Mouse (Mus musculus): ENCODE results near the gene Lrmda.

The Lrmda gene

GRCm38 (mm10) chr14:22930488-22931046 lies 911.1 kb downstream of the Lrmda start:
- DNase-seq (ENCODE audit: low spot score in 2 of 2) = no peak

DNA sequence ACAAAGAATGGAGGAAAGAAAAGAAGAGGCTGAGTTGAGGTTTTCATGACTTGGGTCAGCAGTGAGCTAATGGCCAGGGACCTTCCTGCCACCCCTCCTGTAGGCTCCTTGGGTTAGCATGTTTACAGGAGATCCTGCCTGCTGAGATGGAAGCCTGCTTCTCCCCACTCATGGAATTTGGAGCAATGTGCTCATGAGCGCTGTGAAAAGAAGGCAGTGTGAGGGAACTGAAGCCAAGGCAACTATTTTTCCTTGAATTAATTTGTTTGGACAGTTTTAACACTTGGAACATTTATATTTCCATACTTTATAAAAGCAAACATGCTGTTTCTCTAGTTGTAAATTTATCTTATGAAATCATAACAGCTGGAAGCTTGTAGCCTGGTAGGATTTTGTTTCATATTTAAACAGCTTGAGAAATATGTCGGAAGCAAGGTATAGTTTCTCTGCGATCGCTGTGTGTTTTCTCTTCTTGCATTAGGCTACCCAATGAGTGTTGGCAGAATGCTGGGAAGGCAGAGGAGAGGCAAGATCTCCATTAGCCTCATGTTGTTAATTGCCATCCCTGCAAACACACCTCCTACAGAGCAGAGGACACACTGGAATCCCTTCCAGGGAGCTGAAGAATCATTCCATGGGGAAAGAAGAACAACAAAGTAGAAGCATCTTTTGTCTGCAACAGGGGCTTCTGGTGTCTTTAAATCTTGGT lies 911.8 kb downstream of the Lrmda start:
- no peak for DNase-seq (ENCODE audit: low spot score in 2 of 2)

DNA sequence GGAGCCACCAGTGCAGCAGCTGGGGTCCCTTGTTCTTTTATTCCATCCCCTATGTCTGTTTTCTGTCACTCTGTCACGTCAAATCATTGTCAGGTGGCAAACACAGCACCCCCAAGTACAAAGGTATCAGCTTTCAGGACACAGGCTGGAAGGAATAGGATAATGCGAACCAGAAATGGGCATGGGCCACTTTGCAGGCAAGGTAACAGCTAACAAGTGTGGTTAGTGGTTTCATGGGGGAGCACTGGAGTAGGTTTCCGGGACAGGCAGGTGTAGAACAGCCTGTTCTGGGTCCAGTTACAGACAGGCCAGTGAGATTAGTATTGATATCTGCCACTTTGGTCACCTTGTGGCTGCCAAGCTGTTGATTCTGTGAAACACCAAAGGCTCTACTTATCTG lies 917.2 kb downstream of the Lrmda start:
- no peak for DNase-seq (ENCODE audit: low spot score in 2 of 2)

GRCm38 (mm10) chr14:22940576-22940975 lies 921.1 kb downstream of the Lrmda start:
- no peak for DNase-seq (ENCODE audit: low spot score in 2 of 2)

GRCm38 (mm10) chr14:22942569-22942968 lies 923.1 kb downstream of the Lrmda start:
- no peak for DNase-seq (ENCODE audit: low spot score in 2 of 2)

DNA sequence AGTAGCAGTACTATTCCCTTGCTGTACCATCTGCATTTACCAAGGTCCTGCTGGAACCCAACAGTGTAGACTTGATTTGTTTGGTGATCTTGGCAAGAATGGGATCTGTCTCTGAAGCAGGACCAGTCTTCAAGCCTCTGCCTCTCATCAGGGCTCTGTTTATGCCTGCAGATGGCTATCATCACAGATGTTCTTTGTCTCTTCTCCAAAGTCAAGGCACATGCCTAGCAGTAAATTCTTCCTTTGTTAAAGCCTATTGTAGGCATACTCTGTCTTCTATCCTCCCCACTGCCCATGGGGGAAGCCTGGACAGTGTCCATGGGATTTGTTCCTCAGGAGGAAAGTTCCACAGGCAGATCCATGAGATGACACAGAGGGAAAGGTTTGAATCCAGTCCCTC lies 930.0 kb downstream of the Lrmda start:
- DNase-seq (ENCODE audit: low spot score in 2 of 2) = no peak

DNA sequence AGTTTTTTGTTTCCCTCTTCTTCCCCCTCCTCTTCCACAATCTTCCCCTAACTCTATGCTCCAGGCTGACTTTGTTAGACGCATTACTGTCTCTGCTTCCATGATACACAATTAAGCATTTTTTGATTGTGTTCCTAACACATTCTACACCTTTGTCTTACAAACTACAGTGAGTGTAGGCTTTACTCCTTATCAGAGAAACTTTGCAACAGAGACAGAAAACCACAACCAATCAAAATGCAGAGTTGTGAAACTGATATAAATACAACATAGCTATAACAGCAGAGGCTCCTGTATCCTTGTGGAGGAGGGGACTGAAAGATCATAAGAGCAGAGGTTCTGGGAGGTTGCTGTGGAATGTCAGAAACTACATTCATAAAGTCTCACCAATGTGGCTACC lies 933.5 kb downstream of the Lrmda start:
- no peak for DNase-seq (ENCODE audit: low spot score in 2 of 2)

GRCm38 (mm10) chr14:22960166-22960565 lies 940.7 kb downstream of the Lrmda start:
- no peak for DNase-seq (ENCODE audit: low spot score in 2 of 2)

GRCm38 (mm10) chr14:22964796-22965660 lies 945.5 kb downstream of the Lrmda start:
- no peak for DNase-seq (ENCODE audit: low spot score in 2 of 2)

GRCm38 (mm10) chr14:22968705-22969104 lies 949.2 kb downstream of the Lrmda start:
- DNase-seq (ENCODE audit: low spot score in 2 of 2) = no peak

- no peak for DNase-seq (ENCODE audit: low spot score in 2 of 2)
Measured at GRCm38 (mm10) chr14:22986736-22987135, 967.2 kb downstream of the Lrmda start.

DNA sequence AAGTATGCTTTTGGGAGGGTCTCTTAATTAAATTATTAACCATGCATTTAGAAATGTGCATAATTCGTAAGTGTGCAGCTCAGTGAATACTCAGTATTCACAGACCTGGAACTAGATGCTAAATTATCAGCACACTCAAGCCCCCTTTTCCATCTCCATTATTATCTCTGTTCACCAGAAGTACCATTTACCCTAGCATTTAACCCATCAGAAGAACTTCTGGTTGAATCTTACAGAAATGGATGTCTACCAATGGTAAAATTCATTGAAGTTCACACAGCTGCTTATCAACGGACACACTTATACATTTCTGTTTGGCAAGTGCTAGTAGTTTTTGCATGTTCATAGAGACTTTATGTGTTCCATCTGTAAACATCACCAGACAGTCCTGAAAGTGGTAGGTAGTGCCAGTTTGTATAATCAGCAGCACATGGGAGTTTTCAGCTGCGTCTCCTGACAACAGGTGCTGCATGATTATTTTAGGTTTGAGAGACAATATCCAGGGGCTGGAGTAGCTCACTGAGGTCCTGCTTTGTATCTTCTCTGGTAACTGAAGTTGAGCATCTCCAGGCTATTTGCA lies 968.7 kb downstream of the Lrmda start:
- DNase-seq (ENCODE audit: low spot score in 2 of 2) = no peak

DNA sequence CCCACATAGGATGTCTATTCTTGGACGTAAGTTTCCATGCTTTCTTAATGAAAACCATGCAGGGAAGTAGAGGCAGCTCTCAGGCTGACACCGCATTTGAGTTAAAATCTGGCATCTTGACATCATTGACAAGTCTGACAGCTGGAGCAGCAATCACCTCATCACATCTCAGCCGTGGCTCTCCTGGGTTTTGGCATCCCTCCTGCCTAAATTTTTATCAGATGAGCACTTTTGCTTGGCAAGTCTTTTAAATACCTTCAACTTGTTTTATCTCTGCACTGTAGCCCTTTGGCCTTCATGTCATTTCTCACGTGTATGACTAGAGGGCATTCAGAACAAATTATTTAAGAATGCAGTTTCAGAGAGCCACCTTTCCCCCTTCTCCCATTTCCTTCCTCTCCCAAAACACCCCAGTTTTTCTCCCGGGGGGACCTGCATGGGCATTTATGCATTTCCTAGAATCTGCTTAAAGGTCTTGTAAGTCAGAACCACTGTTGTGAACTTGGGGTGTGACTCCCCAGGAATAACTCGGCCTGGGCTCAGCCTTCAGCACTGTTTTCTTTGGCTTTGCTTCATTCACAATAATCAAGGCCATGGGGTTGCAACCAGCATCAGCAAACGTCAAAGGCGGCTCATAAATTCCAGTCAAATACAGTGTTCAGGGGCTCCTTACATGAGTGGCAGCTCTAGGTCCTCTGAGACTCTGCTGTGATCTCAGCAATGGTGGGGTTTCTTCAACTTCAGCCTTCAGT lies 975.8 kb downstream of the Lrmda start:
- no peak for DNase-seq (ENCODE audit: low spot score in 2 of 2)

DNA sequence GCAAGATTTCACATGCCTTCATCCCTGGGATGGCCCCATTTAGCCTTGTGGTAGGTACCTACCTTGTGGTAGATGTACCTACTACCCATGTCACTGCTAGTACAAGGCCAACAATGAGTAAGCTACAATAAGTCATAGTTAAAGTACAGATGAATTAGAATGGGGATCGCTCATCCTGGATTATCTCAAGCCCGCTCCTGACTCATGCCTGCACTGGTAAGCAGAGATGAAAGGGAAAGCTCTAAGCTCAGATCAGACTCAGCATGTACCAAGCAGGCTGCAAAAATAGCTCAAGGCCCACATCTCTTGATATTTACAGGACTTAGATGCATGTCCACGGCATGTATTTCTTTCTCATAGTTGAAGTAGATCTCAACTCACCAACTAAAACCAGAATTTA lies 979.4 kb downstream of the Lrmda start:
- DNase-seq (ENCODE audit: low spot score in 2 of 2) = no peak

GRCm38 (mm10) chr14:23011989-23012388 lies 992.5 kb downstream of the Lrmda start:
- DNase-seq (ENCODE audit: low spot score in 2 of 2) = no peak

DNA sequence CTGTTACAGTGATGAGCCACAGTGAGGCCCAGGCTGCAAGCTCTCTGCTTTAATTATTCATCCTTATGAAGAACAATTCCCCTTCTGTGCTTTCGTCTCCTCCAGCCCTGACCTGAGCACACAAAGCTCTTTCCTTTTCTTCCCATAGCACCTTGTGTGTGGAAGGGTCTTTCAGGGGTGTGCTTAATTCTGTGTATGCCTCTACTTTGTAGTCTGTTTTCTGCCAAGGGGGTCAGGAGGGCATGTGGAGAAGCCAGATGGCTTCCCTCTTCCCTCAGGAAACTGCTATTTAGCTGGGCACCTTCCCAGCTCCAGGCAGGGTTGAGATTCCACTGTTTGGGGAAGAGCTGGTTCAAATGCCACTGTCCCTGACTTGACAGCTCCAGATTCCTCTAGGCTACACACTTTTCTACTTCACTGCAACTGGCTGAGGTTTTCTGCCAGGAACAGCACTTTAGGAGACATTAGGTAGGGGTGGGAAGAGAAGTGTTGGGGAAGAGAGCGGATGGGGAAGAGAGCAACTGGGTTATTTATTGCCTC lies 995.3 kb downstream of the Lrmda start:
- no peak for DNase-seq (ENCODE audit: low spot score in 2 of 2)

DNA sequence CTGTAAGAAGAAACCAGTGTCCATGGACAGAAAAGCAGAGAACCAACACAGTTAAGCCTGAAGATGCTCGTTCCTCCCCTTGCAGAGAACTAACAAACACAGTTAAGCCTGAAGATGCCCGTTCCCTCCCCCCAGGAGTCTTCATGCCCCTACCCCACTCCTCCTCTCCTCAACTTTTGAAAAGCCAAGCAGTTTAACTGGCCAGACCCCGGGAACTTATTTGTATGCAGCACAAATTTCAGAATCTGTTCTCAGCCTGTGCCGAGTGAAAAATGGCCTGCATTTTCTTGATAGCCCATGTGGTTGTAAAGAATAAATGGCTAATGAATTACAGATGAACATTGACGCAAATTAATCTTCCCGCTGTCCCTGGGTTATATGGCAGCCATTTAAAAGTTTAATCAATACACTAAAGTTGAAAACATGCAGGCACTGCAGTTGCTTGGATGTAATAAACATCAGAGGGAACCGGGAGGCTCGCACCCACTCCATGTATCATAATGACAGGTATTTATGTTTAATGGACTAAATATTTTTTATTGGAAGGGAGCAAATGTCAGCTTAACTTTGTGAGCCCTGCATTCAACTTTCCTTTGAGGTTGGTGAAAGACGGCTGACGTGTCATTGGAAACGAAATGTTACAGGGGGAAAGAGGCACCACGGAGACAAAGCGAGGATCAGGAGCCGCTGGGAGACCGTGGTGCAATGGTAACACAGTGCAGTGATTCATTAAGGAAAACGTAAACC lies 996.0 kb downstream of the Lrmda start:
- no peak for DNase-seq (ENCODE audit: low spot score in 2 of 2)

DNA sequence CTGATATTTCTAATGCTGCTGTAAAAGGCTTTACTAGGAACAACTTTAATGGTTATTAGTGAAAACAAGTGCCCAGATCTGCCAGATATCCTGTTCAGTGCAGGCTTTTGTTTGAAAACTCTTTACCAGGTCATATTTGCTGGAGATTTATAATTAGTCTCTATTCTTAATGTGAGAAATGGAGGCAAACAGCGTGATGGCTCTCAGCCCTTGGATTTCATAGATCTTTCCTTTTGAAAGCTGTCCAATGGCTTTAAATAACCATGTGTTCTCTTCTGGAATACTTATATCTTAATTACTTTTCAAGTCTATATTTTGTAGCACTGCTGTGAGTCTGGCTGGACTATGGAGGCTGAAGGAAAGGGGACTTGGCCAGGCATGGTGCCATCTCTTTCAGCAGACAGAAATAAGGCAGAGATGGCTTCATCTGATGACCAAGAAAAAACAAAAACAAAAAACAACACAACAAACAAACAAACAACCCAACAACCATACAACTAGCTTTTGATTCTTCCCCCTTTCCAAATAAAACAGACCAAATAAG lies 996.6 kb downstream of the Lrmda start:
- DNase-seq (ENCODE audit: low spot score in 2 of 2) = no peak

- DNase-seq (ENCODE audit: low spot score in 2 of 2) = no peak
Measured at GRCm38 (mm10) chr14:23041002-23041401, 1021.5 kb downstream of the Lrmda start.

GRCm38 (mm10) chr14:23045322-23045721 lies 1025.8 kb downstream of the Lrmda start:
- no peak for DNase-seq (ENCODE audit: low spot score in 2 of 2)

Data from spleen, postnatal 36 days (tissue).